Mouse (Mus musculus) liver, embryonic 14.5 days (tissue): ENCODE data around the gene Llgl2.
"Not testable (repeated sequence)": the region's sequence is repeated elsewhere in the genome, so short reads cannot be mapped to it uniquely, and the experiment has no call there.

Source experiments
- CTCF ChIP-seq: IDR thresholded peaks from 2 replicates; pipeline ENCODE4 v1.5.1; 2016; ENCODE audit warnings: antibody characterized with exemption, low read depth, control low read depth
- EP300 ChIP-seq: IDR thresholded peaks from 2 replicates; pipeline ENCODE4 v1.6.1; 2016; ENCODE audit warnings: antibody characterized with exemption, low read depth

DNA sequence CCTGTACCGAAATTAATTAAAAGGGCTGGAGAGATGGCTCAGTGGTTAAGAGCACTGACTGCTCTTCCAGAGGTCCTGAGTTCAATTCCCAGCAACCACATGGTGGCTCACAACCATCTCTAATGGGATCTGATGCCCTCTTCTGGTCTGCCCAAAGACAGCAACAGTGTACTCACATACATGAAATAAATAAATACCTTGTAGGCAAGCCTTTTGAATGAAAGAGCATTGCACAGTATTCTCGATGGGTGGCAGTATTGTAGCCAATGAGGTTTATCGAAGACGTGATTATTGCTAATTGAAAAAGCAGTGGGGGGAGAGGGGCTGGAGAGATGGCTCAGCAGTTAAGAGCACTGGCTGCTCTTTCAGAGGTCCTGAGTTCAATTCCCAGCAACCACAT is 33.3 kb downstream of the Llgl2 start:
- not testable (repeated sequence) for TF ChIP-seq EP300, CTCF
